Mouse (Mus musculus): Measurements from ENCODE around the gene Eef1g. TPM values are rescaled to one million over a fixed set of nuclear protein-coding genes. Genes with fewer than 3 reads are reported as not detected.
"Not testable (repeated sequence)": the region's sequence is repeated elsewhere in the genome, so short reads cannot be mapped to it uniquely, and the experiment has no call there.

Eef1g gene
- polyA plus RNA-seq, 1 experiment from 2014 or later = 469 TPM

- Histone ChIP-seq H3K4me2 (ENCODE audit: low read depth, low read length) (no peak overlapping the region), H3K27ac (replicated peaks; ENCODE audit: low read depth, low read length) (no peak overlapping the region), H3K9ac (ENCODE audit: low read depth, low read length) (no peak overlapping the region), H3K4me1 (ENCODE audit: control insufficient read depth, insufficient read depth, low read length) (peaks cover 43% of the 10 kb centered on the region), H3K27me3 (replicated peaks; ENCODE audit: control insufficient read depth, insufficient read depth, low read length) (no peaks in the 10 kb centered on the region), H3K9me3 (ENCODE audit: control insufficient read depth, low read length) (no peaks in the 10 kb centered on the region), H3K36me3 (ENCODE audit: control insufficient read depth, insufficient read depth, low read length) (peaks cover 51% of the 10 kb centered on the region), H3K4me3 (ENCODE audit: low read depth, low read length) (no peak overlapping the region)
- WGBS = 84% methylated on average over 4 of the region's 4 CpGs
- DNase-seq (ENCODE audit: low spot score) (no peak), ATAC-seq (ENCODE audit: low read depth) (no peak)
Measured at GRCm38 (mm10) chr19:8999223-8999622, 32.4 kb downstream of the Eef1g start.

GRCm38 (mm10) chr19:9006915-9007314 is 40.1 kb downstream of the Eef1g start:
- peaks cover 70% of the 10 kb centered on the region for H3K36me3 ChIP-seq (ENCODE audit: control insufficient read depth, insufficient read depth, low read length)
- H3K27ac ChIP-seq (replicated peaks; ENCODE audit: low read depth, low read length); DNase-seq (ENCODE audit: low spot score); H3K27me3 ChIP-seq (replicated peaks; ENCODE audit: control insufficient read depth, insufficient read depth, low read length); H3K4me1 ChIP-seq (ENCODE audit: control insufficient read depth, insufficient read depth, low read length); H3K4me3 ChIP-seq (ENCODE audit: low read depth, low read length); H3K9ac ChIP-seq (ENCODE audit: low read depth, low read length); H3K9me3 ChIP-seq (ENCODE audit: control insufficient read depth, low read length); ATAC-seq (ENCODE audit: low read depth); H3K4me2 ChIP-seq (ENCODE audit: low read depth, low read length): not testable (repeated sequence)
- 91% methylated on average over 2 of the region's 2 CpGs for whole genome bisulfite sequencing

- DNase-seq (ENCODE audit: low spot score) (no peak), ATAC-seq (ENCODE audit: low read depth) (no peak)
- H3K27me3 ChIP-seq (replicated peaks; ENCODE audit: control insufficient read depth, insufficient read depth, low read length) = no peaks in the 10 kb centered on the region
- no peaks in the 10 kb centered on the region for H3K9me3 ChIP-seq (ENCODE audit: control insufficient read depth, low read length)
- no peak overlapping the region for H3K9ac ChIP-seq (ENCODE audit: low read depth, low read length)
- peaks cover 7% of the 10 kb centered on the region; the same call in 1 of the 2 replicates for H3K4me1 ChIP-seq (ENCODE audit: control insufficient read depth, insufficient read depth, low read length)
- no peak overlapping the region for H3K27ac ChIP-seq (replicated peaks; ENCODE audit: low read depth, low read length)
- 85% methylated on average over 3 of the region's 3 CpGs for WGBS
- H3K4me2 ChIP-seq (ENCODE audit: low read depth, low read length) = no peak overlapping the region
- no peak overlapping the region for H3K4me3 ChIP-seq (ENCODE audit: low read depth, low read length)
- peaks cover 62% of the 10 kb centered on the region for H3K36me3 ChIP-seq (ENCODE audit: control insufficient read depth, insufficient read depth, low read length)
Measured at GRCm38 (mm10) chr19:9019298-9019697, 52.5 kb downstream of the Eef1g start.

GRCm38 (mm10) chr19:9023021-9023778 is 56.4 kb downstream of the Eef1g start:
- WGBS = 41% methylated on average over 11 of the region's 11 CpGs
- Histone ChIP-seq H3K36me3 (ENCODE audit: control insufficient read depth, insufficient read depth, low read length) (peaks cover 26% of the 10 kb centered on the region), H3K4me3 (ENCODE audit: low read depth, low read length) (no peak overlapping the region), H3K27ac (replicated peaks; ENCODE audit: low read depth, low read length) (peak overlapping the region; percentile 68), H3K9me3 (ENCODE audit: control insufficient read depth, low read length) (no peaks in the 10 kb centered on the region), H3K4me1 (ENCODE audit: control insufficient read depth, insufficient read depth, low read length) (peaks cover 14% of the 10 kb centered on the region; the same call in 1 of the 2 replicates), H3K4me2 (ENCODE audit: low read depth, low read length) (no peak overlapping the region), H3K27me3 (replicated peaks; ENCODE audit: control insufficient read depth, insufficient read depth, low read length) (no peaks in the 10 kb centered on the region), H3K9ac (ENCODE audit: low read depth, low read length) (no peak overlapping the region)
- DNase-seq (ENCODE audit: low spot score) (peak; percentile 54), ATAC-seq (ENCODE audit: low read depth) (peak; percentile 58; the same call in 1 of the 2 replicates)

GRCm38 (mm10) chr19:9025562-9026257 is 58.9 kb downstream of the Eef1g start:
- Histone ChIP-seq H3K9ac (ENCODE audit: low read depth, low read length) (no peak overlapping the region), H3K27me3 (replicated peaks; ENCODE audit: control insufficient read depth, insufficient read depth, low read length) (no peaks in the 10 kb centered on the region), H3K4me3 (ENCODE audit: low read depth, low read length) (no peak overlapping the region), H3K27ac (replicated peaks; ENCODE audit: low read depth, low read length) (no peak overlapping the region), H3K9me3 (ENCODE audit: control insufficient read depth, low read length) (no peaks in the 10 kb centered on the region), H3K4me2 (ENCODE audit: low read depth, low read length) (no peak overlapping the region), H3K36me3 (ENCODE audit: control insufficient read depth, insufficient read depth, low read length) (0 out of 2 replicates have a peak, but pooled peaks cover 2% of the 10 kb centered on the region), H3K4me1 (ENCODE audit: control insufficient read depth, insufficient read depth, low read length) (peaks cover 14% of the 10 kb centered on the region; the same call in 1 of the 2 replicates)
- DNase-seq (ENCODE audit: low spot score) (no peak), ATAC-seq (ENCODE audit: low read depth) (no peak)
- 90% methylated on average over 5 of the region's 5 CpGs for WGBS

- Histone ChIP-seq H3K27me3 (replicated peaks; ENCODE audit: control insufficient read depth, insufficient read depth, low read length) (no peaks in the 10 kb centered on the region), H3K27ac (replicated peaks; ENCODE audit: low read depth, low read length) (no peak overlapping the region), H3K9ac (ENCODE audit: low read depth, low read length) (no peak overlapping the region), H3K4me3 (ENCODE audit: low read depth, low read length) (no peak overlapping the region), H3K4me1 (ENCODE audit: control insufficient read depth, insufficient read depth, low read length) (peaks cover 14% of the 10 kb centered on the region; the same call in 1 of the 2 replicates), H3K36me3 (ENCODE audit: control insufficient read depth, insufficient read depth, low read length) (no peaks in the 10 kb centered on the region), H3K9me3 (ENCODE audit: control insufficient read depth, low read length) (no peaks in the 10 kb centered on the region), H3K4me2 (ENCODE audit: low read depth, low read length) (no peak overlapping the region)
- 66% methylated on average over 4 of the region's 4 CpGs for WGBS
- ATAC-seq (ENCODE audit: low read depth) = peak; percentile 60; the same call in 1 of the 2 replicates
- peak; percentile 63 for DNase-seq (ENCODE audit: low spot score)
Measured at GRCm38 (mm10) chr19:9026634-9027033, 59.8 kb downstream of the Eef1g start.

GRCm38 (mm10) chr19:9027795-9028194 is 61.0 kb downstream of the Eef1g start:
- H3K4me2 ChIP-seq (ENCODE audit: low read depth, low read length) = no peak overlapping the region
- ATAC-seq (ENCODE audit: low read depth) (peak; percentile 41; the same call in 1 of the 2 replicates), DNase-seq (ENCODE audit: low spot score) (peak; percentile 70)
- H3K9ac ChIP-seq (ENCODE audit: low read depth, low read length) = no peak overlapping the region
- no peaks in the 10 kb centered on the region for H3K9me3 ChIP-seq (ENCODE audit: control insufficient read depth, low read length)
- WGBS = 18% methylated on average over 5 of the region's 5 CpGs
- H3K36me3 ChIP-seq (ENCODE audit: control insufficient read depth, insufficient read depth, low read length) = no peaks in the 10 kb centered on the region
- H3K4me3 ChIP-seq (ENCODE audit: low read depth, low read length) = no peak overlapping the region
- no peaks in the 10 kb centered on the region for H3K27me3 ChIP-seq (replicated peaks; ENCODE audit: control insufficient read depth, insufficient read depth, low read length)
- H3K27ac ChIP-seq (replicated peaks; ENCODE audit: low read depth, low read length) = peak overlapping the region; percentile 39
- H3K4me1 ChIP-seq (ENCODE audit: control insufficient read depth, insufficient read depth, low read length) = peaks cover 15% of the 10 kb centered on the region

All from embryonic facial prominence, embryonic 14.5 days (tissue).